Mouse (Mus musculus) heart, adult 2 months (tissue): ENCODE data around the gene Bcl6. TPM values are rescaled to one million over a fixed set of nuclear protein-coding genes. Genes with fewer than 3 reads are reported as not detected.
A peak's percentile ranks its signal among the peaks of the same experiment; 100 is the strongest.

ENCODE experiments used
- DNase-seq, 2 experiments: peaks; one replicate each; pipeline ENCODE4 v3.0.0; 2021
- H3K27ac ChIP-seq: fragments of 200-600 bp; 2 replicates; pipeline ENCODE4 v1.8.1; 2022
- H3K27me3 ChIP-seq: fragments of 200-500 bp; 2 replicates; pipeline ENCODE4 v1.6.1; 2012; ENCODE audit warnings: mild to moderate bottlenecking, low read length, inconsistent platforms, mixed read lengths; ENCODE audit not compliant: control insufficient read depth, insufficient read depth
- H3K36me3 ChIP-seq: fragments of 200-500 bp; 2 replicates; pipeline ENCODE4 v1.6.1; 2012; ENCODE audit warnings: low read length, inconsistent platforms; ENCODE audit not compliant: control insufficient read depth, insufficient read depth
- H3K4me1 ChIP-seq: fragments of 200-500 bp; 2 replicates; pipeline ENCODE4 v1.6.1; 2011; ENCODE audit warnings: low read length; ENCODE audit not compliant: control insufficient read depth, insufficient read depth
- H3K4me3 ChIP-seq: fragments of 200-600 bp; 2 replicates; pipeline ENCODE4 v1.8.1; 2022
- H3K79me2 ChIP-seq: fragments of 200-500 bp; replicated peaks from 2 replicates; pipeline ENCODE4 v1.6.1; 2012; ENCODE audit warnings: mild to moderate bottlenecking, inconsistent platforms, low read length, moderate library complexity, mixed read lengths; ENCODE audit not compliant: control insufficient read depth, insufficient read depth
- H3K9ac ChIP-seq: fragments of 200-500 bp; 2 replicates; pipeline ENCODE4 v1.6.1; 2012; ENCODE audit warnings: low read depth, mild to moderate bottlenecking, control low read depth, inconsistent platforms, low read length, mixed read lengths
- CTCF ChIP-seq: fragments of 200-600 bp; IDR thresholded peaks from 2 replicates; pipeline ENCODE4 v1.8.1; 2022; ENCODE audit warnings: antibody characterized with exemption, mild to moderate bottlenecking, moderate library complexity
- EP300 ChIP-seq: fragments of 200-500 bp; IDR thresholded peaks from 2 replicates; pipeline ENCODE4 v1.6.1; 2011; ENCODE audit warnings: low read depth, low read length, control low read depth; ENCODE audit not compliant: insufficient read depth
- POLR2A ChIP-seq: fragments of 200-500 bp; IDR thresholded peaks from 2 replicates; pipeline ENCODE4 v1.6.1; 2011; ENCODE audit warnings: mild to moderate bottlenecking, low read depth, low read length, control low read depth; ENCODE audit not compliant: insufficient read depth
- WGBS: fragments of 180-500 bp; shearing (Covaris S2); methylation state at CpG from one replicate; pipeline ENCODE4 v1.1.7; 2018; 5-methylcytosine and 5-hydroxymethylcytosine counted together
- intact Hi-C: fragments of 180-260 bp; cut with DNase I; formaldehyde crosslinking; loops from one replicate; pipeline ENCODE4 v1.15.1; 2025
- polyA plus RNA-seq: library from polyadenylated mRNA; depleted of rRNA; stranded (reverse); fragments of >200 nt; gene quantifications from 2 replicates; pipeline ENCODE4 v1.2.3, GENCODE M21; 2012
- total RNA-seq, 2 experiments: library from RNA; stranded (reverse); gene quantifications; 2 replicates each; pipeline ENCODE4 v1.2.3; 2021

Gene Bcl6
- total and polyA plus RNA-seq, 3 experiments, result 15.4 to 21.7 (median 16.5) TPM

GRCm38 (mm10) chr16:23976196-23976595, 12.5 kb downstream of the Bcl6 start:
- Histone ChIP-seq H3K27me3 (no peaks in the 10 kb centered on the region), H3K4me1 (peaks cover 5% of the 10 kb centered on the region), H3K79me2 (no peaks in the 10 kb centered on the region), H3K9ac (no peak overlapping the region), H3K4me3 (no peak overlapping the region), H3K27ac (no peak overlapping the region), H3K36me3 (no peaks in the 10 kb centered on the region)
- no peak for DNase-seq
- WGBS, result 63% methylated on average over 2 of the region's 2 CpGs
- intact Hi-C loops, result no loop called here
- TF ChIP-seq CTCF, result no peak
- TF ChIP-seq EP300, result no peak
- TF ChIP-seq POLR2A, result no peak

GRCm38 (mm10) chr16:23973635-23974367, 14.9 kb downstream of the Bcl6 start:
- no peak overlapping the region for H3K4me3 ChIP-seq
- no peaks in the 10 kb centered on the region for H3K27me3 ChIP-seq

DNA sequence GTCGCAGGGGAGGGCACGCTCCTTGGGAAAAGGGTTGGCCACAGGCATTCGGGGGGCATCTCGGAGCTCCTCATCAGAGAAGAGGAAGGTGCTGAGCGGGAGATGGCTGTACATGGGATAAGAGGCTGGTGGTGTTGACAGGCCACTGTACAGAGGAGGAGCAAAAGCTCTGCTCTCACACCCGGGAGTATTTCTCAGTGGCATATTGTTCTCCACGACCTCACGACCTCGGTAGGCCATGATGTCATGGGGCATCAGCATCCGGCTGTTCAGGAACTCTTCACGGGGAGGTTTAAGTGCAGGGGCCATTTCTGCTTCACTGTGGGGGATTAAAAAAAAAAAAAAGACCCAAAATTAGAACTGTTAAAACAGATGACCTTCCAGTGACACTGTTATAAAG, 15.8 kb downstream of the Bcl6 start:
- DNase-seq, result no peak
- peaks cover 7% of the 10 kb centered on the region for H3K36me3 ChIP-seq
- no peak for TF ChIP-seq CTCF
- TF ChIP-seq POLR2A, result no peak
- no peak for TF ChIP-seq EP300
- H3K4me3 ChIP-seq, result no peak overlapping the region
- no peak overlapping the region for H3K9ac ChIP-seq
- H3K27me3 ChIP-seq, result no peaks in the 10 kb centered on the region
- intact Hi-C loops, result no loop called here
- peaks cover 2% of the 10 kb centered on the region; the same call in 1 of the 2 replicates for H3K4me1 ChIP-seq
- H3K79me2 ChIP-seq, result no peaks in the 10 kb centered on the region
- WGBS, result 60% methylated on average over 11 of the region's 11 CpGs
- H3K27ac ChIP-seq, result no peak overlapping the region

More at GRCm38 (mm10) chr16:23973635-23974367, 14.9 kb downstream of the Bcl6 start:
- 80% methylated on average over 9 of the region's 9 CpGs for WGBS
- Histone ChIP-seq H3K27ac (no peak overlapping the region), H3K9ac (no peak overlapping the region), H3K4me1 (peaks cover 2% of the 10 kb centered on the region; the same call in 1 of the 2 replicates), H3K36me3 (peaks cover 7% of the 10 kb centered on the region), H3K79me2 (no peaks in the 10 kb centered on the region)
- TF ChIP-seq POLR2A (no peak), EP300 (no peak), CTCF (no peak)
- peak in 1 of 2 experiments; percentile 29 for DNase-seq
- intact Hi-C loops, result no loop called here

DNA sequence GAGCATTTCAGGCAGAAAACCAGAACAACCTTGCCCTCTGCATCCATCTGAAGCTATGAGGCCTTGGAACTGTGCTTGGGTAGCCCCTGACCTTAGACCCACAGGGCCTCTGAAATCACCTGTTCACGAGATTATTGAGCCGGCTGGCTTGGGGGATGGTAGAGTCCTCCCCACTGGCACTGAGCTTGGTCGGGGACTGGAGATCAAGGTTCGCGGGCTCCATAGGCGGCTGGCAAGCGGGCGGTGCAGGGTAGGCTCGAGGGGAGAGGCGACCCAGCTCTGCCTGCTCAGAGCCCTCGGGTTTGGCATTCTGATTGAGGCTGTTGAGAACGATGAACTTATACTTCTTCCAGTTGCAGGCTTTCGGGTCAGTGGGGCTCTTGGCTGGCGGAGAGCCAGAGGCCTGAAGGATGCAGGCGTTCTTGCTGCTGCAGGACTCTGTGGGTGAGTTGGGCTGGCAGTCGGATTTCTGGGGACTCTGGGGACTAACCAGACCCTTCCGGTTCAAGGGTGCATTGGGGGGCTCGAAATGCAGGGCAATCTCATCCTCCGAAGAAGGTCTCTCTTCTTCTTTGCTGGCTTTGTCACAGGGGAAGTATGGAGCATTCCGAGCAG, 16.4 kb downstream of the Bcl6 start:
- peaks cover 2% of the 10 kb centered on the region; the same call in 1 of the 2 replicates for H3K4me1 ChIP-seq
- WGBS, result 85% methylated on average over 20 of the region's 20 CpGs
- intact Hi-C loops, result no loop called here

DNA sequence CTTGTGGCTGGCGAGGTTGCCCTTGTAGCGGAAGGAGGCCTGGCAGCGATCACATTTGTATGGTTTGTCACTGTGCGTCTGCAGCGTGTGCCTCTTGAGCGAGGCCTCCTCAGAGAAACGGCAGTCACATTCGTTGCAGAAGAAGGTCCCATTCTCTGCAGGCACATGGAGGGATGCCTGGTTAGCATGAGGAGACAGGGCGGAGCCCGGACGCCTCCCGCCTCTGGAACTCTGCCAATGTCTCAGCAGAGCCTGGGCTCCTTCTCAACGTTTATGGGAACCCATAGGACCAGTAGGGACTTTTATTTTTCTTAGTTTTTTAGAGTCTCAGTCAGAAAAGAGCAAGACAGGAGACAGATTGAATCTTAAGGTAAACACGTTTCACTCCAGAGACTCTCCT, 18.7 kb downstream of the Bcl6 start:
- Histone ChIP-seq H3K4me1 (peaks cover 2% of the 10 kb centered on the region; the same call in 1 of the 2 replicates), H3K79me2 (no peaks in the 10 kb centered on the region), H3K27me3 (no peaks in the 10 kb centered on the region), H3K4me3 (no peak overlapping the region), H3K9ac (no peak overlapping the region), H3K36me3 (peaks cover 7% of the 10 kb centered on the region), H3K27ac (no peak overlapping the region)
- TF ChIP-seq EP300, result no peak
- TF ChIP-seq CTCF, result no peak
- no peak for TF ChIP-seq POLR2A
- WGBS, result 57% methylated on average over 14 of the region's 14 CpGs
- DNase-seq, result peak in 1 of 2 experiments; percentile 28
- intact Hi-C loops, result no loop called here

More for the DNA sequence above, 16.4 kb downstream of the Bcl6 start:
- DNase-seq, result no peak
- H3K36me3 ChIP-seq, result peaks cover 7% of the 10 kb centered on the region
- TF ChIP-seq EP300, result no peak
- no peak for TF ChIP-seq POLR2A
- no peak for TF ChIP-seq CTCF
- no peaks in the 10 kb centered on the region for H3K27me3 ChIP-seq
- no peaks in the 10 kb centered on the region for H3K79me2 ChIP-seq
- no peak overlapping the region for H3K4me3 ChIP-seq
- no peak overlapping the region for H3K9ac ChIP-seq
- H3K27ac ChIP-seq, result no peak overlapping the region

- intact Hi-C loops, result no loop called here
- 74% methylated on average over 4 of the region's 4 CpGs for WGBS
- no peaks in the 10 kb centered on the region for H3K79me2 ChIP-seq
- no peak overlapping the region for H3K9ac ChIP-seq
- H3K4me1 ChIP-seq, result peaks cover 4% of the 10 kb centered on the region
- peaks cover 7% of the 10 kb centered on the region for H3K36me3 ChIP-seq
- no peak overlapping the region for H3K4me3 ChIP-seq
- TF ChIP-seq EP300, result no peak
- TF ChIP-seq CTCF, result no peak
- TF ChIP-seq POLR2A, result no peak
- DNase-seq, result no peak
- H3K27ac ChIP-seq, result no peak overlapping the region
- H3K27me3 ChIP-seq, result no peaks in the 10 kb centered on the region
Measured at GRCm38 (mm10) chr16:23968888-23969287, 19.8 kb downstream of the Bcl6 start.
